Mouse (Mus musculus): Measurements from ENCODE around the gene Rnf217. TPM values are rescaled to one million over a fixed set of nuclear protein-coding genes. Genes with fewer than 3 reads are reported as not detected.

Rnf217 gene
- polyA plus RNA-seq (2014; fragmentation: Nextera tagmentation; extraction: Ambion mirVana) = 1.4 and 1.7 TPM in 2 replicates

DNA sequence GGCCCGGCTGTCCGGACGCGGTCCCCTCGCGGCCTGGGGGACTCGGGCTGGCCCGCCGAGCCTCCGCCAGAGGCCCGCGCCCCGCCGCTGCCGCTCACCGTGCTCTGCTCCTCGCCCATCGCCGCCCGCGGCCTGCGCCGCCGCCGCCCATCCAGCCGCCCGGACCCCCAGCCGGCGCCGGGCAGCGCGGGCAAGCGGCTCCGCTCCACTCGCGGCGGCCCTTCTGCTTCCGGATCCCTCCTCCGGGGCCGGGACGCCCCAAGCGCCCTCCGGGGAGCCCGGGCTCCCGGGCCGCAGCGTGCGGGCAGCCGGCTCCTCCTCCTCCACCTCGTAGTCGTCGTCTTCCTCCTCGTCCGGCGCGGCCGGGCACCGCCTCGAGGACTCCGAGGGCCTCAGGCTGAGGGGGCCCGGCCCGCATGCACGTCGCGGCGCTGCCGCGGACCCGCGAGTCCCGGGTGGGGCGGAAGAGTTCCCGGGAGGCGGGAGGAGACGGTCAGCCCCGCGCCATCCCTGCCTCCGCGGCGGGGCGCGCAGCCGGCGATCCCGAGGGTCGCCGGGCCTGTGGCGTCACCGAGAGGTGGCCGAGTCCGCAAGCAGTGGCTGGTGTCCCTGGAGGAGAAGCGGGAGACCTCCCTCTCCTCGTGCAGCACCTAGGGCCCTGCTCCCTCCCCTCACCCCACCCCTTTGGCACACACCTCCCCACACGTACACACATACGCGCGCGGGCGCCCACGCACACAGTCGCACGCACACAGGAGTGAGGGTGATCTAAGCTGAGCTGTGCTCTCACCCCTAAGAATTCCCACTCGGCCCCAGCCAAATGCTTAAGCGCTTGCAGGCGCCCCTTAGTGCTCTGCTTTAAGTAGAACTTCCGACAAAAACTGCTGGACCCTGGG lies at the start of gene Rnf217:
Rnf217 (minus strand) TSS at position 119 of the 896 bp plus-strand sequence.
- H3K4me1 ChIP-seq (ENCODE audit: control insufficient read depth, insufficient read depth, low read length) = peaks cover 7% of the 10 kb centered on the region
- ATAC-seq (ENCODE audit: insufficient number of reproducible peaks, low FRiP score, low TSS enrichment, low read depth) (peak; percentile 81), DNase-seq (ENCODE audit: low spot score) (peak; percentile 78)
- no peaks in the 10 kb centered on the region for H3K9me3 ChIP-seq (ENCODE audit: control insufficient read depth, low read length)
- 0% methylated on average over 88 of the region's 106 CpGs for WGBS
- H3K27me3 ChIP-seq (ENCODE audit: control insufficient read depth, insufficient read depth, low read length) = no peaks in the 10 kb centered on the region
- H3K36me3 ChIP-seq (ENCODE audit: control insufficient read depth, insufficient read depth, low read length) = no peaks in the 10 kb centered on the region
- H3K4me2 ChIP-seq (ENCODE audit: low read depth, severe bottlenecking) = peak within 1 kb of the TSS; percentile 75
- H3K4me3 ChIP-seq (ENCODE audit: low read depth, low read length) = peak within 1 kb of the TSS; percentile 80
- 0 out of 2 replicates have a peak within 1 kb of the TSS, but pooled peaks have one; percentile 42 for H3K27ac ChIP-seq (replicated peaks; ENCODE audit: low read depth, low read length)
- H3K9ac ChIP-seq (ENCODE audit: low read length) = peak within 1 kb of the TSS; percentile 95

DNA sequence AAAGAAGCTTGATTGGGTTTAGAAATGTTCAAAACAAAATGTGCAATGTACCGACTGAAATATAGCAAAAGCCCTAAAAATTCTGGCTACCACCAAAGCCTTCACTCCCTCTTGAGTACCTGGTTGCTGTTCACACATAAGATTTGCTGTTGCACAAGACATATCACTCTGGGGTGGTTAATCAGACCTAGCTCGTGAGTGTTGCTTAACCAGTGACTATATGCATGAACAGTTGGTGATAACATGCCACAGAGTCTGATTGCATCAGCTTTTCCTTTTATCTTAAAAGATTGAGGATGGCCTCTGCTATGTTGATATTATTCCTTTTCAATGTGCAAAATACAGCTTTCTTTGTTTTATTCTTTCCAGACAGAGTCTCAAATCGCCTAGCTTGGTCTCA lies 38.3 kb upstream of the Rnf217 start:
- H3K4me2 ChIP-seq (ENCODE audit: low read depth, severe bottlenecking) = no peak overlapping the region
- H3K27ac ChIP-seq (replicated peaks; ENCODE audit: low read depth, low read length) = no peak overlapping the region
- H3K36me3 ChIP-seq (ENCODE audit: control insufficient read depth, insufficient read depth, low read length) = no peaks in the 10 kb centered on the region
- WGBS = 84% methylated on average over 3 of the region's 3 CpGs
- H3K9me3 ChIP-seq (ENCODE audit: control insufficient read depth, low read length) = no peaks in the 10 kb centered on the region
- H3K9ac ChIP-seq (ENCODE audit: low read length) = no peak overlapping the region
- H3K27me3 ChIP-seq (ENCODE audit: control insufficient read depth, insufficient read depth, low read length) = no peaks in the 10 kb centered on the region
- H3K4me3 ChIP-seq (ENCODE audit: low read depth, low read length) = no peak overlapping the region
- H3K4me1 ChIP-seq (ENCODE audit: control insufficient read depth, insufficient read depth, low read length) = no peaks in the 10 kb centered on the region
- ATAC-seq (ENCODE audit: insufficient number of reproducible peaks, low FRiP score, low TSS enrichment, low read depth) (no peak), DNase-seq (ENCODE audit: low spot score) (no peak)

DNA sequence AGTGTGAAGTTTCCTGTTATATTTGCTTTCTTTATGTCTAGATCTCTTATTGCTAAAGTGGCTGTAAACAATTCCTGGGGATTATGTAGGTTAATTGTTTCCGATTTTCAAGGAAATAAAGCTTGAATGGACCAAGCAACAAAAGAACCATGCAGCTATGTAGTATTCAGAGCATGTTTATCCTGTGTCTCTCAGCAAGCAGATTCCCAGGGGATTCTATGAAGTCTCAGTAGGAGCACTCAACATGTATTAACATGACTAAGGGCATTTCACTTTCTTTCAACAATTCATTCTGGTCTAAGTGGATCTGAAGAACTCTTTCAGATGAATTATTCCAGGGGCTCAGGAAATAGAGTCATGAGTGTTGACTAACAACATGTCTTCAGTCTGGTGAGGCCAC lies 37.1 kb upstream of the Rnf217 start:
- no peak for ATAC-seq (ENCODE audit: insufficient number of reproducible peaks, low FRiP score, low TSS enrichment, low read depth)
- Histone ChIP-seq H3K4me3 (ENCODE audit: low read depth, low read length) (no peak overlapping the region), H3K27me3 (ENCODE audit: control insufficient read depth, insufficient read depth, low read length) (no peaks in the 10 kb centered on the region), H3K9ac (ENCODE audit: low read length) (no peak overlapping the region), H3K9me3 (ENCODE audit: control insufficient read depth, low read length) (no peaks in the 10 kb centered on the region), H3K4me2 (ENCODE audit: low read depth, severe bottlenecking) (no peak overlapping the region), H3K27ac (replicated peaks; ENCODE audit: low read depth, low read length) (no peak overlapping the region), H3K36me3 (ENCODE audit: control insufficient read depth, insufficient read depth, low read length) (no peaks in the 10 kb centered on the region), H3K4me1 (ENCODE audit: control insufficient read depth, insufficient read depth, low read length) (no peaks in the 10 kb centered on the region)
- WGBS = 67% methylated on average over 1 of the region's 1 CpGs
- no peak for DNase-seq (ENCODE audit: low spot score)

DNA sequence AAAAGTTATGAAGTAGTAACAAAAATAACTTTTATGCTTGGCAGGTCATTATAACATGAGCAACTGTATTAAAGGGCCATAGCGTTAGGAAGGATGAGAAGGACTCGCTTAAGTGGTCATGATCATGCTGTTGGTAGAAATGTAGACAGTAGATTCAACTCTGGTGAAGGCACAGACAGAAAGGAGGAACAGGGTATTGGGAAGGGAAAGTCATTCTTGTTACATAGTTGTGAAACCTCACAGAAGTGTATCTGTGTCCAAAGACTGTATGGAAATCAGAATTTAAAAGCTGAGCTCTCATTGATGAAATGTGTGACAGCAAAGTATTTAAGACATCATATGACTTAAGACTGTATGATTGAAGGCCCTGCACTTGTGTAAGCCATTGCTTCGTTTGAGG lies 26.1 kb upstream of the Rnf217 start:
- Histone ChIP-seq H3K4me3 (ENCODE audit: low read depth, low read length) (no peak overlapping the region), H3K9ac (ENCODE audit: low read length) (no peak overlapping the region), H3K36me3 (ENCODE audit: control insufficient read depth, insufficient read depth, low read length) (no peaks in the 10 kb centered on the region), H3K9me3 (ENCODE audit: control insufficient read depth, low read length) (no peaks in the 10 kb centered on the region), H3K27me3 (ENCODE audit: control insufficient read depth, insufficient read depth, low read length) (no peaks in the 10 kb centered on the region), H3K4me1 (ENCODE audit: control insufficient read depth, insufficient read depth, low read length) (no peaks in the 10 kb centered on the region), H3K4me2 (ENCODE audit: low read depth, severe bottlenecking) (no peak overlapping the region), H3K27ac (replicated peaks; ENCODE audit: low read depth, low read length) (no peak overlapping the region)
- ATAC-seq (ENCODE audit: insufficient number of reproducible peaks, low FRiP score, low TSS enrichment, low read depth) (no peak), DNase-seq (ENCODE audit: low spot score) (no peak)
- WGBS = 89% methylated on average over 3 of the region's 3 CpGs

DNA sequence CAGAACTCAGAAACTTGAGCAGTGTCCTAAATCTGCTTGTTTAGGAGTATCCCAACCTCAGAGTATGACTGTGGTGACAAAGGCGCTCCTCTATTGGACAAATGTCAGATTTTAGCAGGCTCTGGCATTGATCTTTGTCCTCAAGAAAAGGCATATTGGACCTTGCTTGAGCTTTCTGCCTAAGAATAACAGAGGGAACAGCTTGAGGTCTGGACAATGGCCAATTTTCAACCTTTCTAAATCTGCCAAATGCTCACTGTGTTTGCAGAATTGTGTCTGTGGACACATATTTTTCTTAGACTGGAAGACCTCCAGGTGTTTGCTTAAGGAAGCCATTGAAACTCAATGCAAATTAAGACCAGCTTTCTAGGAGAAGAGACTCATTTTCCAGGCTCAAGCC lies 23.0 kb upstream of the Rnf217 start:
- Histone ChIP-seq H3K4me3 (ENCODE audit: low read depth, low read length) (no peak overlapping the region), H3K4me1 (ENCODE audit: control insufficient read depth, insufficient read depth, low read length) (no peaks in the 10 kb centered on the region), H3K27me3 (ENCODE audit: control insufficient read depth, insufficient read depth, low read length) (no peaks in the 10 kb centered on the region), H3K9me3 (ENCODE audit: control insufficient read depth, low read length) (no peaks in the 10 kb centered on the region), H3K36me3 (ENCODE audit: control insufficient read depth, insufficient read depth, low read length) (no peaks in the 10 kb centered on the region), H3K4me2 (ENCODE audit: low read depth, severe bottlenecking) (no peak overlapping the region), H3K9ac (ENCODE audit: low read length) (no peak overlapping the region), H3K27ac (replicated peaks; ENCODE audit: low read depth, low read length) (no peak overlapping the region)
- DNase-seq (ENCODE audit: low spot score) (no peak), ATAC-seq (ENCODE audit: insufficient number of reproducible peaks, low FRiP score, low TSS enrichment, low read depth) (no peak)
- 91% methylated on average over 1 of the region's 1 CpGs for WGBS

DNA sequence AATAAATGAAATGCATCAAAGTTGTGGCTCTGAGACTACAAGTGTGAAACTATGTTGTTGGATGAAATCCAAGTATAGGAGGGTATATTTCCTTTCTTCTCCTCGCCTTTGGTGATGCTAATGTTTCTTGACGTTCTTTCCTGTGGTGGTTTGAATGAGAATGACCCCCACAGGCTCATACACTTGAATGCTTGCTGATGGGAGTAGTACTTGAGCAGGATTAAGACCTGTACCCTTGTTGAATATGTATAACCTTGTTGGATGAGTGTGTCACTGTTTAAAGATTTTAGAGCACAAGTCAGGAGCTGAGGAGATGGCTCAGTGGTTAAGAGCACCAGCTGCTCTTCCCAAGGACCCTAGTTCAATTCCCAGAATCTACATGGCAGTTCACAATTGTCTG lies 6.4 kb upstream of the Rnf217 start:
- ATAC-seq (ENCODE audit: insufficient number of reproducible peaks, low FRiP score, low TSS enrichment, low read depth) = no peak
- no peaks in the 10 kb centered on the region for H3K9me3 ChIP-seq (ENCODE audit: control insufficient read depth, low read length)
- H3K4me3 ChIP-seq (ENCODE audit: low read depth, low read length) = no peak overlapping the region
- DNase-seq (ENCODE audit: low spot score) = no peak
- no peaks in the 10 kb centered on the region for H3K36me3 ChIP-seq (ENCODE audit: control insufficient read depth, insufficient read depth, low read length)
- H3K4me1 ChIP-seq (ENCODE audit: control insufficient read depth, insufficient read depth, low read length) = no peaks in the 10 kb centered on the region
- 58% methylated on average over 2 of the region's 2 CpGs for WGBS
- H3K27me3 ChIP-seq (ENCODE audit: control insufficient read depth, insufficient read depth, low read length) = no peaks in the 10 kb centered on the region
- no peak overlapping the region for H3K27ac ChIP-seq (replicated peaks; ENCODE audit: low read depth, low read length)
- H3K4me2 ChIP-seq (ENCODE audit: low read depth, severe bottlenecking) = no peak overlapping the region
- H3K9ac ChIP-seq (ENCODE audit: low read length) = no peak overlapping the region

DNA sequence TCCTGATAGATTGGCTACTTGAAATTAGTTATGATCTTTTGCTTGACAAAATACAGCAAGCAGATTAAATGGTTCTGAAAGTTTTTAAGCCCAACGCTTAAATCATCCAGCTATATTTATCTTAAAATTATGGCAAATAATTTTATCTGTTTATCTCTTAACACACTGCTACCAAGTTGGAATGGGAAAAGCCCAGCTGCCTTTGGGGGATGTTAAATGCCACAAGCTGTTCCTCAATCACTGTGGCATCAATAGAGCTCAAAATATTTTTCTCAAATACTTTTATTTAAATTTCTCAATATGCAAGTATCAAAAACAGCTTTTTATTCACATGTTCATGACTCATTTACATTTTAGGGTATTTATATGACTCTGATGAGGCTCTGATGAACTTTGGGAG lies 5.1 kb upstream of the Rnf217 start:
- H3K9ac ChIP-seq (ENCODE audit: low read length) = no peak overlapping the region
- H3K36me3 ChIP-seq (ENCODE audit: control insufficient read depth, insufficient read depth, low read length) = no peaks in the 10 kb centered on the region
- 96% methylated on average over 1 of the region's 1 CpGs for WGBS
- H3K27ac ChIP-seq (replicated peaks; ENCODE audit: low read depth, low read length) = no peak overlapping the region
- no peak overlapping the region for H3K4me2 ChIP-seq (ENCODE audit: low read depth, severe bottlenecking)
- no peak for ATAC-seq (ENCODE audit: insufficient number of reproducible peaks, low FRiP score, low TSS enrichment, low read depth)
- H3K4me1 ChIP-seq (ENCODE audit: control insufficient read depth, insufficient read depth, low read length) = no peaks in the 10 kb centered on the region
- H3K4me3 ChIP-seq (ENCODE audit: low read depth, low read length) = no peak overlapping the region
- DNase-seq (ENCODE audit: low spot score) = no peak
- no peaks in the 10 kb centered on the region for H3K9me3 ChIP-seq (ENCODE audit: control insufficient read depth, low read length)
- no peaks in the 10 kb centered on the region for H3K27me3 ChIP-seq (ENCODE audit: control insufficient read depth, insufficient read depth, low read length)

DNA sequence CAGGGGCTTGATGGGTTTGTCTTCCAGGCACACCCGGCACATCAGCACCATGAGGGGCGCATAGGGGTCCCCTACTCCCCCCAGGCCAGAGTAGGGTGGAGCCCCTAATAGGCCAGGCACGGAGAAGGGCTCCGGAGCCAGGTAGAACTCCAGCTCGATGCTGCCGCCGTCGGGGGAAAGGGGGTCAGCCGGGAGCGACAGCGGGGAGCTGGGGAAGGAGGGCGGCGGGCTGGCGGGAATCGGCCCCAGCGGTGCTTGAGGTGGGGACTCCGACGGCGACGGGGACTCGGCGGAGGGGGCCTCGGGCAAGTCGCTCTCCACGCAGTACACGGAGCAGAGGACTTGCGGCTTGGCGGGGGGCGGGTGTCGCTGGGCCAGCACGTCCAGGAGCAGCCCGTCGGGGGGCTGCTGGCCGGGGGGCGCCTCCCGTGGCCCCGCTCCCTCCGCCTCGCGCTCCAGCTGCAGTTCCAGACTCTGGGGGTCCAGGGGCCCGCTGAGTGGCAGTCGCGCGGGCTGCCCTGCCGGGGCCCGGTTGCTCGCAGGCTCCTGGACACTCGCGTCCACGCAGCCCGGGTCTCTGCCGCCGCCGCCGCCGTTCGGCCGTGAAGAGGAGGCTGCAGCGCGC lies 431 bp downstream of the Rnf217 start:
- Histone ChIP-seq H3K36me3 (ENCODE audit: control insufficient read depth, insufficient read depth, low read length) (no peaks in the 10 kb centered on the region), H3K9ac (ENCODE audit: low read length) (peak overlapping the region; percentile 95), H3K4me3 (ENCODE audit: low read depth, low read length) (peak overlapping the region; percentile 80), H3K4me2 (ENCODE audit: low read depth, severe bottlenecking) (peak overlapping the region; percentile 75), H3K27me3 (ENCODE audit: control insufficient read depth, insufficient read depth, low read length) (no peaks in the 10 kb centered on the region), H3K27ac (replicated peaks; ENCODE audit: low read depth, low read length) (0 out of 2 replicates have a peak overlapping the region, but pooled peaks have one; percentile 42), H3K4me1 (ENCODE audit: control insufficient read depth, insufficient read depth, low read length) (peaks cover 7% of the 10 kb centered on the region), H3K9me3 (ENCODE audit: control insufficient read depth, low read length) (no peaks in the 10 kb centered on the region)
- DNase-seq (ENCODE audit: low spot score) = peak; percentile 73
- peak; percentile 61 for ATAC-seq (ENCODE audit: insufficient number of reproducible peaks, low FRiP score, low TSS enrichment, low read depth)
- WGBS = under 1% methylated on average over 33 of the region's 60 CpGs
